Mouse (Mus musculus) bone marrow, adult 2 months (tissue): ENCODE data around the gene Lgals2.

Experiments
- CTCF ChIP-seq: fragments of 200-500 bp; IDR thresholded peaks from 2 replicates; pipeline ENCODE4 v1.5.1; 2011; ENCODE audit warnings: low read length, control low read depth; ENCODE audit not compliant: control insufficient read depth, insufficient read depth
- POLR2A ChIP-seq: fragments of 200-500 bp; IDR thresholded peaks from 2 replicates; pipeline ENCODE4 v1.6.1; 2011; ENCODE audit warnings: low read depth, mild to moderate bottlenecking, control low read depth, low read length, borderline replicate concordance; ENCODE audit not compliant: control insufficient read depth

DNA sequence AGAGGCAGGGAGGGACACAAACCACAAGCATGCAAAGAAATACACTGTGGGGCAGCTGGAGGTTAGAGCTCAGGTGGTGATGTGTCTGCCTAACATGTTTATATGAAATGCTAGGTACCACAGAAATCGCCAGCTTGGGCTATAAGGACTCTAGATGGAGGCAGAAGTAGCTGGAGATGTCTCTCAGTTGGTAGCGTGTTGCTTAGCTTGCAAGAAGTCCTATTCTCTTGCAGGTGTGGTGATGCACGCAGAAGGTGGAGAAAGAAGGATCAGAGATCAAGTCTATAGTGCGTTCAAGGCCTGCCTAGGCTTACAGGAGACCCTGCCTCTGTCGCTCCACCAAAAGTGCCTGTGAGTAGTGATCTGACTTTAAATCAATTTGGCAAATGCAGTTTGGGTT is 20.2 kb upstream of the Lgals2 start:
- no peak for TF ChIP-seq CTCF
- no peak for TF ChIP-seq POLR2A
